Mouse (Mus musculus) megakaryocyte, embryonic 14.5 days (primary cell): ENCODE measurements around the gene B430305J03Rik.

Source experiments
- FLI1 ChIP-seq: IDR thresholded peaks from 2 replicates; pipeline ENCODE4 v1.6.1; 2012; ENCODE audit warnings: low read length, inconsistent platforms, mixed read lengths
- GATA1 ChIP-seq: IDR thresholded peaks from 3 replicates; pipeline ENCODE4 v1.6.1; 2012; ENCODE audit warnings: mixed read lengths, low read length, inconsistent platforms, borderline replicate concordance

GRCm38 (mm10) chr3:61365779-61366373 lies at the start of gene B430305J03Rik:
- TF ChIP-seq GATA1, result no peak
- TF ChIP-seq FLI1, result no peak
